Mouse (Mus musculus): ENCODE results near the gene Wfdc2. TPM values are rescaled to one million over a fixed set of nuclear protein-coding genes. Genes with fewer than 3 reads are reported as not detected.

Gene Wfdc2
- polyA plus RNA-seq, 2 experiments, result 0.56 to 0.96 TPM

DNA sequence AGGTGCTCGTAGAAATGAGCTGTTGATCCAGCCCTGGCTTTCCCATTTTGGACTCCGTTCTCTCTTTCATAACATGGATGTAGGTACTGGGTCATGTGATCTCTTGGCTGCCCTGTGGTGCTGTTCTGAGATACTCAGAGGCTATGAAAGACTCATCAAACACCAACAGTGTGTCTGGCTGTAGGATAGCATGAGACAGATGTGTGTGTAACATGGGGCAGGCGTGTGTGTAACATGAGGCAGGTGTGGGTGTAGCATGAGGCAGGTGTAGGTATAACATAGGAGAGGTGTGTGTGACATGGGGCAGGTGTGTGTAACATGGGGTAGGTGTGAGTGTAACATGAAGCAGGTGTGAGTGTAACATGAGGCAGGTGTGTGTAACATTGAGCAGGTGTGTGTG, 53.2 kb downstream of the Wfdc2 start:
- no peak for DNase-seq (ENCODE audit: low read depth in 3 of 3, low spot score in 3 of 3)
- Histone ChIP-seq H3K4me3 (ENCODE audit: insufficient read depth in 1 of 2, low read depth in 2 of 2, low read length in 2 of 2) (no peak overlapping the region), H3K4me1 (replicated peaks; ENCODE audit: control insufficient read depth in 2 of 2, insufficient read depth in 2 of 2, low read length in 1 of 2) (no peaks in the 10 kb centered on the region), H3K4me2 (ENCODE audit: low read depth) (no peak overlapping the region), H3K9ac (replicated peaks) (no peak overlapping the region), H3K36me3 (replicated peaks; ENCODE audit: control insufficient read depth, insufficient read depth, low read depth) (no peaks in the 10 kb centered on the region), H3K9me3 (ENCODE audit: control insufficient read depth, low read length) (no peaks in the 10 kb centered on the region), H3K27ac (no peak overlapping the region), H3K27me3 (ENCODE audit: control insufficient read depth, insufficient read depth, low read length) (no peaks in the 10 kb centered on the region)
- TF ChIP-seq CTCF (IDR thresholded peaks at IDR 0.05; ENCODE audit: low read depth), result no peak
- TF ChIP-seq EP300 (IDR thresholded peaks at IDR 0.05; ENCODE audit: low read depth), result no peak
- ATAC-seq (ENCODE audit: insufficient read depth), result no peak
- 61% methylated on average over 3 of the region's 3 CpGs for WGBS (ENCODE audit: insufficient replicate concordance)

Other genes starting within 250 kb of the Wfdc2 start
- not detected in 2 replicates for gene Svs6, start 245.7 kb upstream of the Wfdc2 start, polyA plus RNA-seq (2012; rRNA removed)
- not detected in 2 replicates for gene Svs6, start 245.7 kb upstream of the Wfdc2 start, polyA plus RNA-seq (2014; fragmentation: Nextera tagmentation; extraction: Ambion mirVana)
- gene Svs5, start 229.7 kb upstream of the Wfdc2 start, polyA plus RNA-seq (2012; rRNA removed), result not detected in 2 replicates
- not detected in 2 replicates for gene Svs5, start 229.7 kb upstream of the Wfdc2 start, polyA plus RNA-seq (2014; fragmentation: Nextera tagmentation; extraction: Ambion mirVana)
- gene Slpi, start 173.3 kb upstream of the Wfdc2 start, polyA plus RNA-seq (2012; rRNA removed), result 5.0 and 10.1 TPM in 2 replicates
- gene Slpi, start 173.3 kb upstream of the Wfdc2 start, polyA plus RNA-seq (2014; fragmentation: Nextera tagmentation; extraction: Ambion mirVana), result 19.9 and 20.8 TPM in 2 replicates
- 0.06 and 0.08 TPM in 2 replicates for gene Rbpjl, start 159.3 kb upstream of the Wfdc2 start, polyA plus RNA-seq (2012; rRNA removed)
- gene Rbpjl, start 159.3 kb upstream of the Wfdc2 start, polyA plus RNA-seq (2014; fragmentation: Nextera tagmentation; extraction: Ambion mirVana), result 0.05 TPM in 1 of 2 replicates, not detected in the other
- 0.16 and 0.44 TPM in 2 replicates for gene Matn4, start 157.3 kb upstream of the Wfdc2 start, polyA plus RNA-seq (2012; rRNA removed)
- gene Matn4, start 157.3 kb upstream of the Wfdc2 start, polyA plus RNA-seq (2014; fragmentation: Nextera tagmentation; extraction: Ambion mirVana), result not detected in 2 replicates
- gene Sdc4, start 118.5 kb upstream of the Wfdc2 start, polyA plus RNA-seq (2012; rRNA removed), result 9.7 and 10.8 TPM in 2 replicates
- gene Sdc4, start 118.5 kb upstream of the Wfdc2 start, polyA plus RNA-seq (2014; fragmentation: Nextera tagmentation; extraction: Ambion mirVana), result 23.8 and 25.4 TPM in 2 replicates
- 15.9 and 20.6 TPM in 2 replicates for gene Sys1, start 105.4 kb upstream of the Wfdc2 start, polyA plus RNA-seq (2012; rRNA removed)
- 30.7 TPM in 2 replicates for gene Sys1, start 105.4 kb upstream of the Wfdc2 start, polyA plus RNA-seq (2014; fragmentation: Nextera tagmentation; extraction: Ambion mirVana)
- 0.13 and 1.7 TPM in 2 replicates for gene Gm20458, start 101.4 kb upstream of the Wfdc2 start, polyA plus RNA-seq (2012; rRNA removed)
- 1.9 and 5.9 TPM in 2 replicates for gene Gm20458, start 101.4 kb upstream of the Wfdc2 start, polyA plus RNA-seq (2014; fragmentation: Nextera tagmentation; extraction: Ambion mirVana)
- gene Trp53tg5, start 88.7 kb upstream of the Wfdc2 start, polyA plus RNA-seq (2012; rRNA removed), result not detected in 2 replicates
- not detected in 2 replicates for gene Trp53tg5, start 88.7 kb upstream of the Wfdc2 start, polyA plus RNA-seq (2014; fragmentation: Nextera tagmentation; extraction: Ambion mirVana)
- gene Dbndd2, start 76.3 kb upstream of the Wfdc2 start, polyA plus RNA-seq (2012; rRNA removed), result 4.0 and 5.8 TPM in 2 replicates
- gene Dbndd2, start 76.3 kb upstream of the Wfdc2 start, polyA plus RNA-seq (2014; fragmentation: Nextera tagmentation; extraction: Ambion mirVana), result 1.4 and 4.0 TPM in 2 replicates
- gene Pigt, start 64.9 kb upstream of the Wfdc2 start, polyA plus RNA-seq (2012; rRNA removed), result 21.7 and 26.5 TPM in 2 replicates
- gene Pigt, start 64.9 kb upstream of the Wfdc2 start, polyA plus RNA-seq (2014; fragmentation: Nextera tagmentation; extraction: Ambion mirVana), result 25.6 and 28.5 TPM in 2 replicates
- gene Spint3, start 11.0 kb downstream of the Wfdc2 start, polyA plus RNA-seq (2012; rRNA removed), result not detected in 2 replicates
- not detected in 2 replicates for gene Spint3, start 11.0 kb downstream of the Wfdc2 start, polyA plus RNA-seq (2014; fragmentation: Nextera tagmentation; extraction: Ambion mirVana)
- gene Wfdc6a, start 23.0 kb downstream of the Wfdc2 start, polyA plus RNA-seq (2012; rRNA removed), result 0.06 and 0.11 TPM in 2 replicates
- gene Wfdc6a, start 23.0 kb downstream of the Wfdc2 start, polyA plus RNA-seq (2014; fragmentation: Nextera tagmentation; extraction: Ambion mirVana), result 0.19 TPM in 1 of 2 replicates, not detected in the other
- not detected in 2 replicates for gene Eppin, start 31.2 kb downstream of the Wfdc2 start, polyA plus RNA-seq (2012; rRNA removed)
- not detected in 2 replicates for gene Eppin, start 31.2 kb downstream of the Wfdc2 start, polyA plus RNA-seq (2014; fragmentation: Nextera tagmentation; extraction: Ambion mirVana)
- gene Wfdc6b, start 51.1 kb downstream of the Wfdc2 start, polyA plus RNA-seq (2012; rRNA removed), result not detected in 2 replicates
- gene Wfdc6b, start 51.1 kb downstream of the Wfdc2 start, polyA plus RNA-seq (2014; fragmentation: Nextera tagmentation; extraction: Ambion mirVana), result not detected in 2 replicates
- gene Wfdc8, start 51.2 kb downstream of the Wfdc2 start, polyA plus RNA-seq (2012; rRNA removed), result not detected in 2 replicates
- not detected in 2 replicates for gene Wfdc8, start 51.2 kb downstream of the Wfdc2 start, polyA plus RNA-seq (2014; fragmentation: Nextera tagmentation; extraction: Ambion mirVana)
- not detected in 2 replicates for gene Wfdc16, start 76.4 kb downstream of the Wfdc2 start, polyA plus RNA-seq (2012; rRNA removed)
- not detected in 2 replicates for gene Wfdc16, start 76.4 kb downstream of the Wfdc2 start, polyA plus RNA-seq (2014; fragmentation: Nextera tagmentation; extraction: Ambion mirVana)
- not detected in 2 replicates for gene Wfdc10, start 93.6 kb downstream of the Wfdc2 start, polyA plus RNA-seq (2012; rRNA removed)
- gene Wfdc10, start 93.6 kb downstream of the Wfdc2 start, polyA plus RNA-seq (2014; fragmentation: Nextera tagmentation; extraction: Ambion mirVana), result not detected in 2 replicates
- gene Wfdc9, start 94.2 kb downstream of the Wfdc2 start, polyA plus RNA-seq (2012; rRNA removed), result not detected in 2 replicates
- gene Wfdc9, start 94.2 kb downstream of the Wfdc2 start, polyA plus RNA-seq (2014; fragmentation: Nextera tagmentation; extraction: Ambion mirVana), result not detected in 2 replicates
- not detected in 2 replicates for gene Wfdc11, start 111.7 kb downstream of the Wfdc2 start, polyA plus RNA-seq (2012; rRNA removed)
- gene Wfdc11, start 111.7 kb downstream of the Wfdc2 start, polyA plus RNA-seq (2014; fragmentation: Nextera tagmentation; extraction: Ambion mirVana), result not detected in 2 replicates
- not detected in 2 replicates for gene Wfdc13, start 122.7 kb downstream of the Wfdc2 start, polyA plus RNA-seq (2012; rRNA removed)
- gene Wfdc13, start 122.7 kb downstream of the Wfdc2 start, polyA plus RNA-seq (2014; fragmentation: Nextera tagmentation; extraction: Ambion mirVana), result not detected in 2 replicates
- gene Spint4, start 136.1 kb downstream of the Wfdc2 start, polyA plus RNA-seq (2012; rRNA removed), result 0.08 TPM in 1 of 2 replicates, not detected in the other
- not detected in 2 replicates for gene Spint4, start 136.1 kb downstream of the Wfdc2 start, polyA plus RNA-seq (2014; fragmentation: Nextera tagmentation; extraction: Ambion mirVana)
- gene Spint5, start 152.9 kb downstream of the Wfdc2 start, polyA plus RNA-seq (2012; rRNA removed), result not detected in 2 replicates
- not detected in 2 replicates for gene Spint5, start 152.9 kb downstream of the Wfdc2 start, polyA plus RNA-seq (2014; fragmentation: Nextera tagmentation; extraction: Ambion mirVana)
- 1.7 and 1.9 TPM in 2 replicates for gene Wfdc3, start 183.5 kb downstream of the Wfdc2 start, polyA plus RNA-seq (2012; rRNA removed)
- gene Wfdc3, start 183.5 kb downstream of the Wfdc2 start, polyA plus RNA-seq (2014; fragmentation: Nextera tagmentation; extraction: Ambion mirVana), result 1.6 and 2.1 TPM in 2 replicates
- 16.2 and 26.0 TPM in 2 replicates for gene Dnttip1, start 183.6 kb downstream of the Wfdc2 start, polyA plus RNA-seq (2012; rRNA removed)
- gene Dnttip1, start 183.6 kb downstream of the Wfdc2 start, polyA plus RNA-seq (2014; fragmentation: Nextera tagmentation; extraction: Ambion mirVana), result 36.7 and 43.7 TPM in 2 replicates
- gene Ube2c, start 207.5 kb downstream of the Wfdc2 start, polyA plus RNA-seq (2012; rRNA removed), result 459 and 465 TPM in 2 replicates
- gene Ube2c, start 207.5 kb downstream of the Wfdc2 start, polyA plus RNA-seq (2014; fragmentation: Nextera tagmentation; extraction: Ambion mirVana), result 533 and 562 TPM in 2 replicates
- 0.15 and 0.32 TPM in 2 replicates for gene Tnnc2, start 217.6 kb downstream of the Wfdc2 start, polyA plus RNA-seq (2012; rRNA removed)
- 0.44 TPM in 1 of 2 replicates, not detected in the other for gene Tnnc2, start 217.6 kb downstream of the Wfdc2 start, polyA plus RNA-seq (2014; fragmentation: Nextera tagmentation; extraction: Ambion mirVana)
- 2.3 TPM in 2 replicates for gene Snx21, start 223.4 kb downstream of the Wfdc2 start, polyA plus RNA-seq (2012; rRNA removed)
- gene Snx21, start 223.4 kb downstream of the Wfdc2 start, polyA plus RNA-seq (2014; fragmentation: Nextera tagmentation; extraction: Ambion mirVana), result 2.9 and 4.4 TPM in 2 replicates
- gene Acot8, start 242.5 kb downstream of the Wfdc2 start, polyA plus RNA-seq (2012; rRNA removed), result 20.6 and 22.1 TPM in 2 replicates
- 13.5 and 14.7 TPM in 2 replicates for gene Acot8, start 242.5 kb downstream of the Wfdc2 start, polyA plus RNA-seq (2014; fragmentation: Nextera tagmentation; extraction: Ambion mirVana)
- gene Zswim3, start 242.7 kb downstream of the Wfdc2 start, polyA plus RNA-seq (2012; rRNA removed), result 2.2 and 2.4 TPM in 2 replicates
- gene Zswim3, start 242.7 kb downstream of the Wfdc2 start, polyA plus RNA-seq (2014; fragmentation: Nextera tagmentation; extraction: Ambion mirVana), result 3.7 and 4.5 TPM in 2 replicates